Mouse (Mus musculus): ENCODE measurements at regions not wholly inside any gene's neighbourhood (a gene's known extent, or its start where the extent isn't known, plus 50 kb on each side); places are given as distances from the start of the nearest gene placed in this dataset.

GRCm38 (mm10) chr15:27270203-27270602 lies 196.3 kb upstream of the Ank start:
- DNase-seq (ENCODE audit: low spot score): no peak

- DNase-seq (ENCODE audit: low spot score): no peak
These were observed 184.2 kb upstream of the Ank start for GRCm38 (mm10) chr15:27282279-27282678.

GRCm38 (mm10) chr15:27303856-27304255 lies 162.6 kb upstream of the Ank start:
- no peak for DNase-seq (ENCODE audit: low spot score)

- no peak for DNase-seq (ENCODE audit: low spot score)
These were observed 162.2 kb upstream of the Ank start for GRCm38 (mm10) chr15:27304256-27304655.

- DNase-seq (ENCODE audit: low spot score): no peak
These were observed 161.4 kb upstream of the Ank start for GRCm38 (mm10) chr15:27305035-27305434.

- DNase-seq (ENCODE audit: low spot score): no peak
These were observed 157.8 kb upstream of the Ank start for GRCm38 (mm10) chr15:27308639-27309038.

GRCm38 (mm10) chr15:27315964-27316745 lies 150.3 kb upstream of the Ank start:
- no peak for DNase-seq (ENCODE audit: low spot score)

- DNase-seq (ENCODE audit: low spot score): no peak
These were observed 149.7 kb upstream of the Ank start for GRCm38 (mm10) chr15:27316746-27317129.

GRCm38 (mm10) chr15:27321915-27322665 lies 144.4 kb upstream of the Ank start:
- no peak for DNase-seq (ENCODE audit: low spot score)

- DNase-seq (ENCODE audit: low spot score): peak; percentile 65
These were observed 140.5 kb upstream of the Ank start for GRCm38 (mm10) chr15:27325847-27326548.

GRCm38 (mm10) chr15:27326549-27326876 lies 140.0 kb upstream of the Ank start:
- no peak for DNase-seq (ENCODE audit: low spot score)

- no peak for DNase-seq (ENCODE audit: low spot score)
These were observed 138.7 kb upstream of the Ank start for GRCm38 (mm10) chr15:27327744-27328143.

GRCm38 (mm10) chr15:27328441-27328840 lies 138.0 kb upstream of the Ank start:
- DNase-seq (ENCODE audit: low spot score): no peak

GRCm38 (mm10) chr15:27340070-27340469 lies 126.4 kb upstream of the Ank start:
- DNase-seq (ENCODE audit: low spot score): no peak

- peak; percentile 25 for DNase-seq (ENCODE audit: low spot score)
These were observed 124.9 kb upstream of the Ank start for GRCm38 (mm10) chr15:27341518-27341976.

GRCm38 (mm10) chr15:27358441-27358840 lies 108.0 kb upstream of the Ank start:
- DNase-seq (ENCODE audit: low spot score): no peak

- DNase-seq (ENCODE audit: low spot score): no peak
These were observed 107.2 kb upstream of the Ank start for GRCm38 (mm10) chr15:27359271-27359670.

- DNase-seq (ENCODE audit: low spot score): no peak
These were observed 92.0 kb upstream of the Ank start for GRCm38 (mm10) chr15:27374517-27374916.

- DNase-seq (ENCODE audit: low spot score): no peak
These were observed 87.8 kb upstream of the Ank start for GRCm38 (mm10) chr15:27378601-27379094.

- no peak for DNase-seq (ENCODE audit: low spot score)
These were observed 86.0 kb upstream of the Ank start for GRCm38 (mm10) chr15:27380436-27380945.

- DNase-seq (ENCODE audit: low spot score): no peak
These were observed 84.9 kb upstream of the Ank start for GRCm38 (mm10) chr15:27381565-27381964.

- DNase-seq (ENCODE audit: low spot score): no peak
These were observed 75.9 kb upstream of the Ank start for GRCm38 (mm10) chr15:27390567-27390966.

Data from urinary bladder, postnatal 14 days (tissue).